Mouse (Mus musculus) monocyte, adult 5-6 weeks (primary cell): ENCODE data around the gene Ehmt2. TPM values are rescaled to one million over a fixed set of nuclear protein-coding genes. Genes with fewer than 3 reads are reported as not detected.

ENCODE experiments used
- ATAC-seq: fragments of 153-309, 156-312 bp; replicated peaks from 2 replicates; pipeline ENCODE4 v1.8.0; 2017; ENCODE audit warnings: mild to moderate bottlenecking; ENCODE audit not compliant: low TSS enrichment, insufficient number of reproducible peaks, severe bottlenecking, poor library complexity, low FRiP score
- total RNA-seq: library from RNA; stranded (forward); fragments of 200-1000, 200-491, 200-594 nt; gene quantifications from 3 replicates; pipeline ENCODE4 v1.2.3, GENCODE M21; 2017

Gene Ehmt2
- total RNA-seq: 92.4 to 105 TPM (median 102 TPM) in 3 replicates

DNA sequence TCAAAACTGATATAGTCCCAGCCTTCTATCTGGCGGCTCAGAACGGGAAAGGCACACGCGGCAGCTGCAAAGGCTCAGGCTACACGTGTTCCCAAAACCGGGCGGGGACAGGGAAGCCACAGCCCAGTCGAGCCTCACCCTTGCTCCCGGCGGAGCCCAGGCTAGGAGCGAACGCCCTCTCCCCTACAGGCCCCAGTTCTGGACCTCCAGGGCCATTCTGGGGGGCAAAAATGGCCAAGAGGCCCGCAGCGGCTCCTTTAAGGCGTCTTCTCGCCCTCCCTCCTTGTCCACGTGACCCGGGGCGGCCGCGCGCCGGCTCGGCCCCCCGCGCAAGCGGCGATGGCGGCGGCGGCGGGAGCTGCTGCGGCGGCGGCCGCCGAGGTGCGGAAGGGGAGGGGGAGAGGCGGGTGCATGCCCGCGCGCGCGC, at the start of gene Ehmt2, which contains the start of gene C2:
Gene Ehmt2, plus strand, starts transcription at position 310 of the 427 bp plus-strand sequence.
Gene C2, minus strand, starts transcription at position 106 of the 427 bp plus-strand sequence.
- ATAC-seq: peak; percentile 22

DNA sequence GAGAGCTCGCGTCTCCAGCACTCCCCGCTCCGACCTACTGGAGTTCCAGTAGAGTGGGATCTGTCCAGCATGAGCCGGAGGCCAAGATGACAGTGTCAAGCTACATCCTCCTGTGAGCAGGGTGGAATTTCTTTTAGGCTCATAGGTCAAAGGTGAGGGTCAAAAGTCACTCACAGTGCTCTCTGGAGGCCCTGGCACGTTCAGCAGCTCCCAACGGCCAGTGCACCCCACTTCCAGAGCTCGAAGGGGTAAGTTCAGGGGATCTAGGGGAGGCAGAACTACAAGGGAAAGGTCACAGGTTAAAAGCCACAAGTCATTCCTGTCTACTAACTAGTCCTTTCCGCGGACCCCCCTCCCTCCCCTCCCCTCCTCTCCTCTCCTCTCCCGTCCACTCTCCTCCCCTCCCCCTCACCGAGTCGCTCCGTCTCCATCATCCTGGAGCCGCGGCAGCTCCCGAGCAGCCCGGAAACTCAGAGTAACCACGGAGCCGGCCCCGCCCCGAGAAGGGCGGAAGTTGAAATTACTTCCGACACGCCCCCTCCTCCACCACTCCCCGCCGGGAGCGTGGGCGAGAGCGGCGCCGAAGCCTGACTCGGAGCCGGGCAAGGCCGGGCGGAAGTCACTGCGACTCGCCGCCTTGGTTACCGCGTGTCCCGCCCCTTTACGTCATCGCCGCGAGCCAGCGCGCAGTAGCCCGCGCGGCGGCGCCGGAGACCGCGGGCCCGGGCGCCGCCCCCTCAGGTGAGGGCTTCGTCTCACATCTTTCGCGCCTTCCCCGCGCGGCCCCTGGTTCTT, 48.4 kb upstream of the Ehmt2 start, which contains the start of the genes Skiv2l and Nelfe:
Gene Skiv2l, minus strand, starts transcription at position 489 of the 795 bp plus-strand sequence.
Gene Nelfe, plus strand, starts transcription at position 670 of the 795 bp plus-strand sequence.
- ATAC-seq: peak; percentile 92

DNA sequence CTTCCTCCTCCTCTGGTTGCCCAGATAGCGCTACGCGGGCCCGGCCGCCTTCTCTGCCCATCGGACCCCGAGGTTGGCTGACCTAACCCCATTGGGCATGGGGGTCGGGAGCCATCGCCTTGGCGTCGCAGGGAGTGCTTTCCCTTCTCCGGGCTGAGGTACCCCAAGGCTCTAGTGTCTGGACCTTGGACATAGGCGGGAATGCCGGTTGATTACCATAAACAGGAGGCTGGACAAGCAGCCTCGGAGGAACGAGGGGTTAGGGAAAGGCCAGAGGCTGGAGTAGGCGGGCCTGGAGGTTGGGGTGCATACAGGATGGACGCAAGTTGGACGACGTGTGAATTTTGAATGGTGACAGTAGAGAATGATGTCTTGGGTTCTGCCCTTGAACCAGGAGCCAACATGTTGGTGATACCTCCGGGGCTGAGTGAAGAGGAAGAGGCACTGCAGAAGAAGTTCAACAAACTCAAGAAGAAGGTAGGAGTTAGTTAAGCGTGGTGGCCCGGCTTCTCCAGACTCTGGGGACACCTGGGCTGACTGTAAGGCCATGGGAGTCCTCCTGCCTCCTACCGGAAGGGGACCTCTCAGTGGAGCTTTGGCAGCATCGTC, 47.6 kb upstream of the Ehmt2 start:
- ATAC-seq: 0 out of 2 replicates have a peak, but pooled peaks have one; percentile 2

DNA sequence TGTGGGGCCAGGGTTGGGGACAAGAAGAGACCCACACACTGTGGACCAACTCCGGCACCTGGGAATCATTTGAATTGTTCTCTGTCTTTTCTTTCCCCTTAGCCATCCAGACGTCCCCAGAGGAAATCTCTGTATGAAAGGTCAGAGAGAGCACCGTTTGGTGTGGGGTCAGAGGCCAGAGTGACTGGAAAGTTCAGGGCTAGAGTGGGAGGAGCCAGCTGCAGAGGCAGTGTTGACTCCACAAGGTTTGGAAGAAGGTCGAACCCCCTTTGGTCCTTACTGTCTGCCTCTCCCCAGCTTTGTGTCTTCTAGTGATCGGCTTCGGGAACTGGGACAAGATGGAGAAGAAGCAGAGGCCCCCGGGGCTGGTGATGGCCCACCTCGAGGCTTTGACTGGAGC, 44.8 kb upstream of the Ehmt2 start:
- ATAC-seq: no peak

DNA sequence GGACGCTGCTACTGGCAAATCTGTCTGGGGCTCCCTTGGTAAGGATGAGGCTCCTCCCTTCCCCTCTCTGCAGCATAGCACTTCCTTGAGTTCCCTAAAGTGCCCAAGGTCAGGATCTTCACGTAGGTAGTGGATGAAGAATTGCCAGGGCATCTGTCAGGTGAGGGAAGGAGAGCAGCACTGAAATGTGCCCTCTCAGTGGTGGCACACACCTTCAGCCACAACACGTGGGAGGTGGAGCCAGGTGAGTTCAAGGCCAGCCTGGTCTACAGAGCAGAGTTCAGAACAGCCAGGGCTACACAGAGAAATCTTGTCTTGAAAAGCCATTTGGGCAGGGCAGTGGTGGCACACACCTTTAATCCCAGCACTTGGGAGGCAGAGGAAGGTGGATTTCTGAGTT, 43.5 kb upstream of the Ehmt2 start:
- ATAC-seq: no peak

DNA sequence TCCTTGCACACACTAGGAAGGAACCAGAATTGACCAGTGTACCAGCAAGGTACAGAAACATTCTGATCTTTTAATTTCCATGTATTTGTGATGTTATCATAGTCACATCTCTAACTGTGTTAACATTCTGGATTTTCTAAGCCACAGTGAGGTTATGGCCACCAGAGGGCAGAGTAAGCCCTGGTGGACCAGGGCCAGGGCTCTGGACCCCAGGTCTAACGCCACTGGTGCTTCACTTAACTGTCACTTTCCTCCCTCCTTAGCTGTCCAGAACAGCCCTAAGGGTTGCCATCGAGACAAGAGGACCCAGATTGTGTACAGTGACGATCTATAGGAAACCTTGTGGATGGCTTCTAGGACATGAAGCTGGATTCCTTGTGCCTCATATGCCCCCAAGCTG, 42.4 kb upstream of the Ehmt2 start:
- ATAC-seq: peak; percentile 51; the same call in 1 of the 2 replicates

DNA sequence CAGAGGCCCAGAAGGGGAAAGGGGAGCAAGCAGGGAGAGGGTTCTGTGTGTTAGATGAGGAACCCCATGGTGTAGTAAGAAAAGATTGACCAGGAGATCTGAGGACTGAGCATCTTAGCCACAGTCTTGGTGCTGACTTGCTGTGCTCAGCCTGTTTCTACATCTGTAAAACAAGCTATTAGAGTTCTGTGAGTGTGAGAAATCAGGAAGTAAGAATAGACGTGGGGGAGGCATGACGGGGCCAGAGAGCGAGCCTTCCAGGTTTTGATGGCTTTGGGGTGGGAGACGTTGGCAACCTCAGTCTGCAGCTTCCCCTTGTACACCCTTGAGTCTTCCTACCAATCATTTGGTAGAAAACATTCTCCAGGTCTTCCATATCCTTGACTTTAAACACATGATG, 39.6 kb upstream of the Ehmt2 start:
- no peak for ATAC-seq

DNA sequence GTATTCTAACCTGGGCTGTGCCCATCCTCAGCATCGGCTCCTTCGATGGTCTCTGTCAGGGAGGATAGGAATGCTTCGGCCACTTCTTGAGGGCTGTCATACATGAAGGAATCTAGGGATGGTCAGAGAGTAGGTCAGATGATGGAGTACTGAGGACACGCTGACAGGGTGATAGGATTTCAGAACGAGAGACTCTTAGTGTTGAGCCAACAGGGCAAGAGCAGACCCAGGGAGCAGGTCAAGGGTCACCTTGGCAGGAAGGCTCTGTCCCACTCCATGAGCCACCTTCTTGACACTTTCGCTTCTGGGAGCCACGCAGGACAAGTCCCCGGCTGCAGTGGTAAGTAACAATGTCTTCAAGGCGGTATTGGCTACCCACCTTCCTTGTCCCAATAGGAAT, 37.8 kb upstream of the Ehmt2 start:
- ATAC-seq: no peak

DNA sequence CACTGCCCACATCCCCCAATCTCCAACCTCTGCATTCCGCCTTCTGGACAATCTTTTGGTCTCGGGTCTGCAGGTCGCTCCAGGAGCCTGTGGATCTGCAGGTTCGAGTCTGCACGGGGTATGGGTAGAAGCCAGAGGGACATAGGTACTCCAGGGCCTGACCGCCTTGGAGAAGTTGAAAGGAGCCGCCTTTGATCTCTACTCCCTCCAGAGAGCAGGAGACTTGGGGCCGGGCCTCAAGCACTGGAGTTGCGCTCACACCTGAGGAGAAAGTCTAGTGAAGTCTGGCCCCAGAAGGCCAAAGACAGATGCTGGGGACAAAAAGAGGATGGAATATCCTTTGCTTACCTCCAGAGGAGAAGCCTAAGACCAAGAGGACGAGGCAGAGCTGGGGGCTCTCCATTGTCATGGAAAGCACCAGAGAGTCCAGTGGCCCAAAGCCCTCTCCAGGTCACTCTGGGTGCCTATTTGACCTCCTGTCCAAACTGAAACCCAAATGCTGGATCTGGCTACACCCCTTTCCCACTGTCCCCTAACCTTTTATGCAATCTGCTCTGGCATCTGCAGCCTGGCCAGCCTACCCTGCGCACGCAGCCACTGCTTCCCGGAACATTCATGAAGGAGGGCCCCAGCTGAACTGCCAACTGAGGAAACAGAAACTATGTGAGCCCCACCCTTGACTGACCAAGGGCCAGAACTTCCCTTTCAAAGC, 36.4 kb upstream of the Ehmt2 start:
- no peak for ATAC-seq

DNA sequence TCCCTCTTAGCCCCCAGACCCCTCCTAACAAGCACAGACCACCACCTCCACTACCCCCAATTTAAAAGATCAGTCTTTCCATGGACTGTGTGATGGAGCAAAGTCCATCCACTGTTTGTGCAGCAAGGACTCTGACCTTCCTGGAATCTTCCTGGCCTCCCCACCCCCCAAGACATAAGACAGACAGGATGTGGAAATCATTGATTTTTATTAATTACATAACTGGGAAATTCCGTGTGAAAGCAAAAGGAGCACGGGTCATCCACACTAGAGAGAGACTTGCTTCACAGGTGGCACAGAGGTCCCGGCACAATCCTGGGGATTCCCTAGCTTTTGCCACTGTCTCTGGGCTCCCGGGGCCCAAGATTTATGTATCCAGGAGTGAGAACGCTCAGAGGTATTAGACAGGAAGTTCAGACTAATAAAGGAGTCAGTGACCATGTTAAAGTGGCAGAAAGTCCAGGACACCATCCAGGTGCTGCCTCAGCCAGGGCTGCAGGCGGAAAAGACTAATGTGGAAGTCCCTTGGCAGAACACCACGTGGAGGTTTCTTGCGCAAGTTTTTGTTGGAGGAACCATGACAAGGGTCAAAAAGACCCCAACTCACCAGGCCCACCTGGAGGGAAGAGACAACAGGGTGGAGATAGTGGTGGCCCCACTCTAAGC, 35.7 kb upstream of the Ehmt2 start, which contains the start of gene Cfb:
Gene Cfb, minus strand, starts transcription at position 103 of the 666 bp plus-strand sequence.
- no peak for ATAC-seq

DNA sequence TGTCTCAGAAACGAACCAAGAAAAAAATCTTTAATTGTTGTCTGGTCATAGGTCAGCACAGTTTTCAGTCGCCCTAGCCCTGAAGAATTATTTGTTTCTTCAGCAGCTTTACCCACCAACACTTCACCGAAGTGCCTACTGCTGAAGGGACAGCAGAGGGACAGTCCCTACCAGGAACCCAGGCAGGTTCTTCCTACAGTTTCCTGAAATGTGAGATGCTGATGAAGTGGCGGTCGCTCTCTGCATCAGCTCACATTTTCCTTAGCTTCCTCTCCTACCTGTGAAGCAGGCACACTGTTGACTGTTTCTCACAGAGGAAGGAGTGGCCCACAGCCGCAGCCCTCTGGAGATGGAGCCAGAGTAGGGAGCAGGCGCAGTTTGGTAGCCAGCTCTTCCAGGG, 32.3 kb upstream of the Ehmt2 start:
- ATAC-seq: no peak

DNA sequence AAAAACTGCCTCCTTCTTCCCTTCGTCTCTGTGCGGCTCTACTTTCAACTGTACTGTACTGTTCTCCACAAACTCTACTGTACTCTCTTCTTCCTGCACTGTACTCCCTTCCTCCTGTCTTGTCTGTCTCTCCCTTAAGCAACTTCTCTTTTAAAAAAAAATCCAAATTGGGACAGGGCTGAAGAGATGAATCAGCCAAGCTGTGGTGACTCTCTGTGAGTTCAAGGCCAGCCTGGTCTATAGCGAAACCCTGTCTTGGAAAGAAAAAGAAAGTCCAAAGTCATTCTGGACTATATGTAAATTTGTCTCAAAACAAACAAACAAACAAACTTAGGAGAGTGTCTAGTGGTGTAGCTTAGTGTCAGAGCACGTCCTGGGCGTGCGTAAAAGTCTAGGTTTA, 23.9 kb upstream of the Ehmt2 start:
- no peak for ATAC-seq

DNA sequence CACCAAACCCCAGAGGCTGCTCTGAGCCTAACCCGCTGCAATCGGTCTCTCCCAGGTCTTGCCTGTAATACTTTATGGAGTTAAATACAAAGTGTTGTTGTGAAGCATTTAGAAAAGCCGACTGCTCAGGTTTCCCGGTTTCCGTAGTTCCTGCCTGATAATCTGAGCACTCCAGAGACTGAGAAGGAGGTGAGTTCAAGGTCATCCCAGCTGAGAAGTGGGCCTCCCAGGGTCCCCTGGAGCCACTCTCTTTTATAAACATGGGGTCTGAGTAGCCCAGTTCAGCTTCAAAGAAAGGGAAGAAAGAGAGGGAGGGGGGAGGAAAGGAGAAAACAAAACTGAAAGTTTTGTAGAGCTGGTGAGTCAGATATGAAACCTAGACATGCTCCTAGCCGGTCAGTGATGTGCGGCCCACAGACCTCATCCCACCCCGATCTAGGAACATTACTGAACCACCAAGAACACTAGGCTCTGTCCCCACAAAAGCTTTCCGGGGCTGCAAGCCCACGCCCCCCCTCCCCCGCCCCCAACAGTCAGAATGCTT, 18.9 kb upstream of the Ehmt2 start, which contains the start of gene Zbtb12:
Gene Zbtb12, plus strand, starts transcription at position 148 of the 544 bp plus-strand sequence.
- ATAC-seq: no peak

DNA sequence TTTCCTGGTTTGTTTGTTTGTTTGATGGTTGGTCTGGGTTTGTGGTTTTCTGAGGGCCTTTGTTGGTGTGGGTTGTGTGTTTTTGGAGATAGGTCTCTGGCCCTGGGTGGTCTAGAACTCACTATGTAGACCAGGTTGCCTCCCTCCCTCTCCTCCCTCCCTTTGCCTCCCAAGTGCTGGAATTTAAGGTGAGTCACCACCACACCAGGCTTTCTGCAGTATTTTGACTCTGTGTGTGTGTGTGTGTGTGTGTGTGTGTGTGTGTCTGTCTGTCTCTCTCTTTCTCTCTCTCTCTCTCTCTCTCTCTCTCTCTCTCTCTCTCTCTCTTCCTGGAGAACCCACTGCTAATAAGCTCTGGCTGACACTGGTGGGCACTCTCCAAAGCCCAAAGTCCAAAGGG, 17.1 kb upstream of the Ehmt2 start:
- no peak for ATAC-seq

DNA sequence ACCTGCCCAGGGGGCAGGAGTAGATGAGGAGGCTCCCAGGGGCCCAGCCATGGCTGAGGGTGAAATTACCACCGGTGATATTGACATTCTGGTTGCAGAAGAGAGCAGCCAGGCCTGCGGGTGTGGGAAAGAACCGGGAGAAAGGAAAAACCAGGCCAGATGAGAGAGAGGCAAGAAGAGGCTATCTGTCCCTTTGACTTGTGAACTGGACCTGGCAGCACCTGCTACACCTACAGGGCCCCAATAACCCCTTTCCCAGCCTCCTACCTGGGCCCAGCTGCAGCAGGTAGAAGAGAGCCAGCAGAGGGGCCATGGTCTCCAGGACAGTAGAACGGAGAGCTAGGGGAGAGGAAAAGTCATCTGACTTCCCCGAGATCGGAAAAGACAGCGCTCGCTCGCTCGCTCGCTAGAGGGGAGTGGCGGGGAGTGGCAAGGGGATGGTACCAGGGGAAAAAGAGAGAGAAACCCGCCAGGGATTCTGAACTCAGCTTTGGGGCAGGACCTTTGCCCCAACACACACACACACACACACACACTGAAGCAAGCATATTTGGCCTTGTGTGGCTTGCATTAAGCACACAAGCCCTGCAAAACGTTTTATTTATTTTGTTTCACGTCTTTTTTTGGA, 16.5 kb upstream of the Ehmt2 start, which contains the start of gene Gm20547:
Gene Gm20547, minus strand, starts transcription at position 360 of the 628 bp plus-strand sequence.
- ATAC-seq: no peak

DNA sequence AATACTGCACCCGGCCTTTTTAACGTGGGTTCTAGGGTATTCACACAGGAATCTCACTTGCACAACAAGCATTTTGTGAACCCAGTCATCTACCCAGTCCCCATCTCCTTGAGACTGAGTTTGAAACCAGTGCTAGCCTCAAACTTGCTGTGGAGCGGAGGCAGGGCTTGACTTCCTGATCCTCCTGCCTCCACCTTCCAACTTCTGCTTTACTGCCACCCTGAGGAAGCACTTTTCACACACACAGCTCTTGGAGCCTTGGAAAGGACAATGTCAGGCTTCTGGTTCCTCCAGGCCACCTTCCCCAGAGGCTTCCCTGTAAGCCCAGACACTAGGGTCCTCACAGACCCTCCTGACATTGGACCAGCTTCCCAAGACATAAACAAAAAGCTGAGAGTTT, 14.9 kb upstream of the Ehmt2 start:
- ATAC-seq: peak; percentile 65; the same call in 1 of the 2 replicates

DNA sequence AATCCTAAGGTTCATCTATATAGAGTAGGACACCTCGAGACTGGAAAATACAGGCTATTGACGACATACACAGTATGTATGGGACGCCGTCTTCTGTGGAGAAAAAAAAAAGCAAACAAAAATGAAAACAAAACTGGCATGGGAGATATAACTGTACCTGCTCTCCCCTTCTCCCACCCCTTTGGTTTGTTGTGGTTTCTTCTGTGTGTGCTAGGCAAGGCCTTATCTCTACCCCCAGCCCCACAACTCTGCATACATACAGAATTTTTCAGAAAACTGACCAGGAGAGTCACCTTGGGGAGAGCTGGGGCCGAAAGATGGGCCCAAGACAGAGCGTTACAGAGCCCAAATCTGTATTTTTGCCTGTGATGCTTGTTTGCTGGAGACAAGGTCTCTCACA, 13.6 kb upstream of the Ehmt2 start:
- ATAC-seq: no peak

DNA sequence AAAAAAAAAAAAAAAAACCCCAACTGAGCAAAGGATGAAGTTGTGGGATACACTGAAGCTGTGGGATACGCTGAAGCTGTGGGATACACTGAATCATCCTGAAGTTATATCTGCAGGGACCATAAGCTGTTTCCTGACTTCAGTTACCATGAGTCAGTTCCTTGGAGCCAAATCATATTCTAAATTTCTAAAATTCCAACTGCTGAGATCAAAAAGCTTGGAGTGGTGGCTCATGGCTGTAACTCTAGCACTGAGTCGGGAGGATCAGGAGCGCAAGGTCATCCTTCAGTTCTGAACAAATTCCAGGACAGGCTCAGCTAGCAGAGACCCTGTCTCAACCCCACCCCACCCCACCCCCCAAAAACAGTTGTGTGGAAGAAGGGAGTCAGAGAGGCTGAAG, 12.7 kb upstream of the Ehmt2 start:
- ATAC-seq: no peak
